Mouse (Mus musculus) lung, adult 18-20 months (tissue): ENCODE data around the gene Ccnb1.
"Not testable (repeated sequence)": the region's sequence is repeated elsewhere in the genome, so short reads cannot be mapped to it uniquely, and the experiment has no call there.

Source experiments
- DNase-seq, 2 experiments: peaks; one replicate each; pipeline ENCODE4 v3.0.0; 2022; ENCODE audit warnings: mixed read lengths in 2 of 2

The Ccnb1 gene

GRCm38 (mm10) chr13:100786414-100786867 is at the start of gene Ccnb1:
Gene Ccnb1, minus strand, starts transcription at chr13:100786570.
- DNase-seq, result peak; percentile 93

GRCm38 (mm10) chr13:100834777-100835176 is 48.4 kb upstream of the Ccnb1 start:
- no peak for DNase-seq

DNA sequence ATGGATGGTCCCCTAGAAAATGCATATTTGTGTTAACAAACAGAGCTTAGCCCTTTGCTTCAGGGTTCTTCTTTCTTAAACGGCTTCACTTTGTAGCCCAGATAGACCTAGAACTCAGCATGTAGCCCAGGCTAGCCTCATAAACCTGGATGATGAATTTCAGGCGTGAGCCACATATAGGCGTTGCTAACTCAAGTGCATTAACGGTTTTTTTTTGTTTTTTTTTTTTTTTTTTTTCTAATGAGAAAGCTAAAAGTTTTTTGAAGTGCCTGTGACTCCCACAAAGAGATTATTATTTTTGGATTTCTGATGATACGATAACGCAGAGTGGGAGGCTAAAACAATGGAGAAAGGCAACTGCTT is 47.3 kb upstream of the Ccnb1 start:
- DNase-seq, result no peak

GRCm38 (mm10) chr13:100832741-100833639 is 46.6 kb upstream of the Ccnb1 start, which contains the start of gene Slc30a5:
Gene Slc30a5, minus strand, starts transcription at chr13:100833427.
- DNase-seq, result peak; percentile 99

- no peak for DNase-seq
These were observed 45.8 kb upstream of the Ccnb1 start for GRCm38 (mm10) chr13:100832188-100832587.

DNA sequence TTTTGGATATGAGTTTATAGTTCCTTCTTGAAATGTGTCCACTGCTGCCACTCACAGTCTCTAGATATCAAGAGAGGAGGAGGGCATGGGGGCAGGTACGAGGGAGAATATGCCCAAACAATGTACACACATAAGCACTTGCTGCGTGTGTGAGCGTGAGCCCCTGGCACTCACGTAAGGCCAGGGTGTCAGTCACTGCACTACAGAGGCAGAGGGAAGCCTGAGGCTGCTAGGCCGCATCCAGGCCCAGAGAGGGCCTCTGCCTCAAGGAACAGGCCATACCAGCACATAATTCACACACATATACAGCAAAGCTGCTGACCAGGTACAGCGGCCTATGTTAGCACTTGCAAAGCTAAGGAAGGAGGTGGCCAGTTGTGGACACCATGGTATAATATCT is 44.8 kb upstream of the Ccnb1 start:
- no peak for DNase-seq

DNA sequence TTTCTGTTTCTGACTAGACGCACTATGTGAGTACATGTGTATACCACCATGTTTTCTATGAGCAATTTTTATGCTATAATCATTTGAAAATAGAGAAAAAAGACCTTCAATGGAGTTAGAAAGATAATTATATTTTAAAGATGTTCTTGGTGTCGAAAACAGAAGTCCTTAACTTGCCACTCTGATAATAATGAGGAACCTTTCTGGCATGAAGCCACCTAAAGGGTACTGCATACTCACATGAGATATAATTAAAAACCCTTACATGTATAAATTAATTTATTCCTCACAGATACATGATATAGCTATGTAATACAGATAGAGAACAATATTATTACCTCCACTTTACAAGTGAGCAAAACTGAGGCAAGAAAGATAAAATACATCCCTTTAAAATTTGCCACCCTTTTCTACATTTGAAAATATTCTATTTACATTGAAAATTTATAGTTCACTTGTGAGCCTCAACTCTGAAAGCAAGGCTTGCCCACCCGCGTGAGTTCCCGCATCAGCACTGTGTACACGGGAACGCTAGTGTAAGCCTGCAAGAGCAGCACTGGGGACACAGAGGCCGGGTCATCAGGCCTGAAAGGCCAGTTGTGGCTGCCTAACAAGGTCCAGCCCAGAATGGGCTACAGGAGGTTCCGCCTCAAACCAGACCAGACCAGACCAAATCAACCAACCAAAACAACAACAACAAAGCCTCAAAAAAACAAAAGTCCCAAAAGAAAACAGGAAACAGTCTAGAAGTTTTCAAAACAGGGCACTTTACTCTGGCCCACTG is 39.4 kb upstream of the Ccnb1 start:
- no peak for DNase-seq

- no peak for DNase-seq
These were observed 38.5 kb upstream of the Ccnb1 start for GRCm38 (mm10) chr13:100824916-100825315.

- DNase-seq, result no peak
These were observed 37.9 kb upstream of the Ccnb1 start for GRCm38 (mm10) chr13:100824306-100824705.

- no peak for DNase-seq
These were observed 37.5 kb upstream of the Ccnb1 start for GRCm38 (mm10) chr13:100823863-100824262.

- DNase-seq, result no peak
These were observed 28.1 kb upstream of the Ccnb1 start for GRCm38 (mm10) chr13:100814451-100814850.

DNA sequence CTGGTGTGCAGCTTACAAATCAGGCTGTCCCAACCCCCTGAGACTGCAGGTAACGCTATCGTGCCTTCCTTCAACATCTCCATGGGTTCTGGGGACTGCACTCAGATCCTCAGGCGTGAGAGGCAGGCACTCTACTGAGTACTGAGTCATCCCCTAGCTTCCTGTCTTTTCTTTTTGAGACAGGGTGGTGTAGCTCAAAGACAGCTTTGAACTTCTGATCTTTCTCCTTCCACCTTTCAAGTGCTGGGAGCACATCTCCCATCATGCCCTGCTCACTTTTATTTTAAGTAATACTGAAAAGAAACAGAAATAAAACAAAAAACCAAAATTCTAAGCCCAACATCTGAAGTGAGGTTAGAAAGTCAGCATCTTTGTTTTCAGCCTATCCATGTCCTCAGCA is 19.4 kb upstream of the Ccnb1 start:
- DNase-seq, result no peak

DNA sequence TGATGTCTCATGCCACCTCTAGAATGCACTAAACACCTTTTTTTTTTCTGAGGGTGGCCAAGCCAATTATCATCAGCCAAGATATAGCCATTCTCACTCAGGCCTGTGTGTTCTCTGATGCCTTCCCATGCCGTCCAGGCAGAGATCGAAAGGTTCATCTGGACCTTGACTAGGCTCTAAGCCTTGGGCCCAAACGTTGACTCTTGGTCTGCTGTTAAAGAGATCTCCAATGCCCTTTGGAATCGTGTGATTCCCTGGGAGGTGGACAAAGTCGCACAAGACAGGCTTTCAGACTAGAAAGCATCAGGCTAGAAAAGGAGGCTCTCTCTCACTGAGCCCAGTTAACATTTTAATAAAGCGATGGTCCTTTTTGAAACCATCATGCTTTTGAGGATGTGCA is 10.8 kb upstream of the Ccnb1 start:
- no peak for DNase-seq

- no peak for DNase-seq
These were observed 2.7 kb upstream of the Ccnb1 start for GRCm38 (mm10) chr13:100789083-100789482.

- DNase-seq, result not testable (repeated sequence)
These were observed 1.7 kb upstream of the Ccnb1 start for GRCm38 (mm10) chr13:100788057-100788456.

DNA sequence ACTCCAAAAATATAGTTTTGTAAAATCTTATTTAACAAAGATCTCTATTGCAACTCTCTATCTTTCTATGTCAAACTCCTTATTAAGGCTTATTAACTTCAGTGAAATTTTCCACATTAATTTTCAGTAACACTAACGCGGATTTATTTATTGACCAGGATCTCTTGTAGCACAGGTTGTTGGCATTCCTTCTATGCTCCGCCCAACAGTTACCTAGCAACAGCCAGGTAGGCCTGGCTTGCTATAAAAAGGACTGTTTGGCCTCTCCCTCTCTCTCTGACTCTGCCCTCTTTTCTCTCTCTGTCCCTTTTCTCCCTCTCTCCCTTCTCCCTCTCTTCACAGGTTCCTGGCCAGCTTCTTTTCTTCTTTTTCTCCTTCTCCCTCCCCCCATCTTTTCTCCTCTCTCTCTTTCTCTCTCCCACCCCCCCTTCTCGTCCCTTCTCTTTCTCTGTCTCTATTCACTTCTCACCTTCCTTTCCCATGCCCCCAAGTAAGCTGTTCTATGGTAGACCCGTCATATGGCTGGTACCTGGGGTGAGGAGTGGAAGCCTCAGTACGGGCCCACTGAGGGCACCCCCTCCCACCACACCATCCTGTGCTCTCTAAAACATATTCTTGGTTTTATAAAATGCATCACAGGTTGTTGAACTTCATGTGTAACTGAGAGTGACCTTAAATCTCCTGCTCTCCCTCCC is 1.1 kb upstream of the Ccnb1 start:
- DNase-seq, result peak; percentile 55 to 77

GRCm38 (mm10) chr13:100785806-100786413 is 460 bp downstream of the Ccnb1 start:
- DNase-seq, result peak in 1 of 2 experiments; percentile 5

GRCm38 (mm10) chr13:100777491-100777890 is 8.9 kb downstream of the Ccnb1 start:
- DNase-seq, result no peak

DNA sequence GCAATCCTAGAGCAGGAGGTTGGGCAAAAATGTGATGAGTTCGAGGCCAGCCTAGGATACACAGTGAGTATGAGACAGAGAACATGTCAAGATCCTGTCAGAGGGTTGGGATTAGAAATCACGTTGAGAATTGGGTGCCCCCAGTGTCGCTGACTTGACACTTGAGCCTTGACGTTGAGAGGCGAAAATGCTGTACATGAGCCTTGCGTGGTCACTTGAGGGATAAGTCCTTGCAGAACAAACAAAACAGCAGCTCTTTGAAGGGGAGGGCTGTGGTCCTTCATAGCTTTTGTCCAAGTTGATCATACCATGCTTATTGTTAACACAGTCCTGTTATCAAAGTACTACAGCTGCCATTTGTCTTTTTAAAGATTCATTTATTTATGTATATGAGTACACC is 9.7 kb downstream of the Ccnb1 start:
- DNase-seq, result no peak

GRCm38 (mm10) chr13:100776056-100776419 is 10.3 kb downstream of the Ccnb1 start:
- no peak for DNase-seq

DNA sequence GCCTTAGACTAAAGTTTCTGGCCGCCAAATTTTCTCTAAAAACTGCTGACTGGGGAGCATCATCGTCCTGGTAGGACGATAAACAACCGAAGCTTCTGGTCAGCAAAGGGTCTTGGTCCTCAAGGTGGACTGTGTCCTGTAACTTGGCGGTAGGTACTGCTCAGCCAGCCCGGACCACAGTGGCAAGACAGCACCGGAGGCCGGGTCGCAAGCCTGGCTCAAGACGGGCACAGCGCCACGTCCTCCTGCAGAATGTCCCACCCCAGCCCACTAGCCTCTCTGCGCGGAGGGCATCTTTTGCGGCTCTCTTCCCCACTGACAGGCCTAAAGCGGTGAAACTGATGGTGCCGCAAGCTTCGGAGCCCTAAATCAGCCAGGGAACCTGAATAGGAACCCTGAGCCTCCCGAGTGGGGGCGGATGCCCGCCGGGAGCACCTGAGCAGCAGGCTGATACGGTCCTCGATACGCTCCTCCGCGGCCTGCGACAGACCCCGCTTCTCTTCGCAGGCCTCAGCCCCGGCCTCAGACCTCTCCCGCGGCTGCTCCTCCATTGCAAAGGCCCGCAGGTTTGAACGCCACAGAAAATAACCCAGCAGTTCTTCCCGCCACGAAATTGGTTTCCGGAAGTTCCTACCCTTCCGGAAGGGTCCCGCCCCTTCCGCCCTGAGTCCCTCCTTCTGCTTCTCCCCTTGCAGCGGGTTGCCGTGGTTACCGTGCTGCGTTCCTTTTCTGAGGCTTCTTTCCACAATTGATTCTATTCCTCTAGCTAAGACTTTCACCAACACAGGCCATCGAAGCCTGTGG is 10.9 kb downstream of the Ccnb1 start, which contains the start of gene Cenph:
Cenph (minus strand) TSS at position 648 of the 804 bp plus-strand sequence.
- DNase-seq, result peak; percentile 83 to 87

- no peak for DNase-seq
These were observed 11.7 kb downstream of the Ccnb1 start for GRCm38 (mm10) chr13:100774704-100775103.
